Mouse (Mus musculus) brain, embryonic 14.5 days (tissue): ENCODE data around the gene Adgrf5. TPM values are rescaled to one million over a fixed set of nuclear protein-coding genes. Genes with fewer than 3 reads are reported as not detected.
"Not testable (repeated sequence)": the region's sequence is repeated elsewhere in the genome, so short reads cannot be mapped to it uniquely, and the experiment has no call there.

Experiments
- DNase-seq: peaks from one replicate; pipeline ENCODE4 v3.0.0-alpha.2; 2011; ENCODE audit warnings: low read depth
- CTCF ChIP-seq: fragments of 200-500 bp; IDR thresholded peaks from 2 replicates; pipeline ENCODE4 v1.5.1; 2012; ENCODE audit warnings: inconsistent platforms, mild to moderate bottlenecking, moderate library complexity, borderline replicate concordance; ENCODE audit not compliant: insufficient read depth, insufficient read length; ENCODE audit errors: extremely low read depth
- POLR2A ChIP-seq: fragments of 200-500 bp; IDR thresholded peaks from 2 replicates; pipeline ENCODE4 v1.6.1; 2012; ENCODE audit warnings: mild to moderate bottlenecking, inconsistent platforms, borderline replicate concordance; ENCODE audit not compliant: poor library complexity, insufficient read depth, insufficient read length, severe bottlenecking; ENCODE audit errors: extremely low read depth
- polyA plus RNA-seq: library from polyadenylated mRNA; depleted of rRNA; stranded (reverse); fragments of >200 nt; gene quantifications from 2 replicates; pipeline ENCODE4 v1.2.3, GENCODE M21; 2012; rRNA removed

Gene Adgrf5
- polyA plus RNA-seq, 1 experiment = 12.5 TPM

DNA sequence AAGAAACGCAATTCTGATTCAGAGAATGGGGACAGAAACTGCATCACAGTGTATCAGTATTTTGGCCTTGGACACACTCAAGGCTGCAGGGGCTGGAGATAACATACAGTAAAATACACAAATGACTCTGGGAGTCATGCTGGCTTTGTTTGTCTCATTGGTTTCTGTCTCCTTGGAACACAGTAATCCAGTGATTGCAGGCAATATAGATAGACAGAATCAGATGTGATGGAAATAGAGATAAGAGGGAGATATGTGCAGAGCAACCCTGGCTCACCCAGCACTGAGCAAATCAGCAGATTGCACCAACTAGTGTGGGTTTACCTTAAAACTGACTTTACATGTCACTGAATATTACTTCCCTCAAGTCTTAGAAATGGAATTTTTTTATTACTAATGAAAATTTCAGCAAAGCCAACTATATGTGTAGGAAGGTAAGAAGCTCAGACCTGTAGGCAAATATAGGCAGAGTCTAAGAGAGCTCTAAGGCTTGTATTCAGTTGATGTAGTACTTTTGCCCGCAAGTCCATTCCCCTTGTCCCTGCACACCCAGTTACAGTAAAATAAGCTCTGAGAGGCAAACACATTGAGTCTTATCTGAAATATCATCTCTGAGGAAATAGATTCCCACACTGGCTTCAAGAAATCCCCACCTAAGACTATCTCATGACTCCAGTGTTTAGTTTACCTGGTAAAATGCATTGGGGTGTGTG, 128.3 kb downstream of the Adgrf5 start:
- no peak for DNase-seq
- TF ChIP-seq POLR2A = no peak
- no peak for TF ChIP-seq CTCF

GRCm38 (mm10) chr17:43490371-43490770, 130.1 kb downstream of the Adgrf5 start:
- not testable (repeated sequence) for DNase-seq

DNA sequence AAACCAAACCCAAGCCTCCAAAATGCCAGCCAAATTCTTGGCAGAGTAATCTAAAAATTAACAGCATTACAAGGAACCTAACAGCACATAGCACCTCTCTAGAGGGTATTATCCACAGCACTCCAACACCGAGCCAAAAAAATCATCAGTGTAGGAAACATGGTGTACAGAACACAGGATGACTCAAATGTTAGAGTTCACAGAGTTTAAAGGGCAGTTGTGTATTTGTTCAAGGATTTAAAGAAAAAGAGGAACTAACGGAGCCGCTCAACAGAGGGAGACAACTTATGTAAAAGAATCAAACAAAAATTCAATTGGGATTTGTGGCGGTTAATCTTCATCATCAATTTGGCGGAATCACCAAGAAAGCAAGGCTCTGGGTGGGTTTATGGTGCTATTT, 135.3 kb downstream of the Adgrf5 start:
- DNase-seq = no peak
- TF ChIP-seq CTCF = no peak
- TF ChIP-seq POLR2A = no peak

DNA sequence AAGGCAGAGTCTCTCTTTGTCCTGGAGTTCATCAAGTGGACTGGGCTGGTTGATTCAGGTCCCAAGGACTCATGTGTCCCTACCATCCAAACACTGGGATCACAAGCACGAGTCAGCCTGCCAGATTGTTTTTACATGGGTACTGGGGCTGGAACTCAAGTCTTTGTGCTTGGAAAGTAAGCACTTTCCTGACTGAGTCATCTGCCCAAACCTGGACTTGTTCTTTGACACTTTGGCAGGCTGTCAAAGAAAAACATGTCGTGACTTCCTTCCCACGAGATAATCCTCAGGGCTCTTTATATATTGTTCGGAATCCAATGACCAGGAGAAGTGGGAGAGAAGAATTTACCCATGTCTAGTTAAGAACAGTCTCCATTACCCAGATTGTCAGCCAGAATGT, 137.3 kb downstream of the Adgrf5 start:
- DNase-seq = no peak
- TF ChIP-seq POLR2A (no peak), CTCF (no peak)

- no peak for DNase-seq
- TF ChIP-seq POLR2A = no peak
- TF ChIP-seq CTCF = no peak
These were observed 140.3 kb downstream of the Adgrf5 start for GRCm38 (mm10) chr17:43500513-43500912.

DNA sequence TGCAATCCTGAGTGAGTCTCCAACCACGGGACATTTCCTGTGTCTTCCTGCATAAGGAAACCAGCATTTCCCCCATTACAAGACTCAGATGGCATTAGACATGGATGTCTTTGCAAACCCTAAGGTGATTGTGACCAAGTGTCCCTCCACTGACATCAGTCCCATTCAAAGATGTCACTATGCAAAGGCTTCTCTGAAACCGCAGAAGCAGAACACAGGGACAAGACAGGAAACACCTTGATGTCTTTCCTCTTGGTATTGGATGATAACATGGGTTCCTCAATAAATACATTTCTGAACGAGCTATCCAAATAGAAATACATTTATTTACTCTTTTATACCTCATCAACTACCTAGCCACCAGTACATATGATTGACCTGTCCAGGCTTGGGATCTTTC, 141.0 kb downstream of the Adgrf5 start:
- TF ChIP-seq CTCF = no peak
- TF ChIP-seq POLR2A = no peak
- no peak for DNase-seq

- DNase-seq = no peak
- no peak for TF ChIP-seq POLR2A
These were observed 141.4 kb downstream of the Adgrf5 start for GRCm38 (mm10) chr17:43501631-43502030.

DNA sequence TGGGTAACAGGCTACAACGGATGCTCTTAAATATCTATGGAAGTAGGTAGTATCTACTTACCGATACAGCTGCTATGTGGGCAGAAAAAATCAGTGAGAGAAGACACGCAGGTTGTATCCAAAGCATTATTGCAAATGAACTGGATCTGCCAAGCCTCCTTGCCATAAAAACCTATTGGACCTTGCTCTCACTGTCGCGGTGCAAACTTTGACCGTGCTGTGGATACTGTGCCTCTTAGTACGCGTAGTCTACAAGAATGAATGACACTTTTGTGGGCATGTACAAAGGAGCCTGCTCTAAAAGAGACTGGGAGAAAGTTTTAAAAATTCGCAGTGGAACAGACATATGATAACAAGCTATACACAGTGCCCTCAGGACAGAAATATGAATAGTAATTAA, 142.3 kb downstream of the Adgrf5 start, which contains the start of gene Mep1a:
Mep1a (minus strand) TSS at position 221 of the 400 bp plus-strand sequence.
- DNase-seq = no peak
- TF ChIP-seq POLR2A (no peak), CTCF (no peak)

GRCm38 (mm10) chr17:43503861-43504593, 143.8 kb downstream of the Adgrf5 start:
- no peak for TF ChIP-seq CTCF
- no peak for TF ChIP-seq POLR2A
- DNase-seq = no peak

DNA sequence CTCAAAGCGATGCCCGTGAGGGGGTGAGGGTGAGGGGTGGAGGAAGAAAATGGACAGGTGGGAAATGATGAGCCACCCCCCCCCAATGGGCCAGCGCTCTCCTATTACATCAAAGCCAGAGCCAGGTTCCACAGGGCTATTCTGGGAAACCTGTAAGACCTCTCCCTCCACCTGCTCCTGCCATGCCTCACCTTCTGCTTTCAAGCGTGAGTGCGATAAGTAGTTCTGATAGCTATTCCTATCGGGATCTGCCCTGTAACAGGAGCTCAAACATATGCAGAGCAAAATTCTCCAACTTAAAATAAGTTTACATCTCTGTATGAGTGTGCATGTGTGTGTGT, 144.3 kb downstream of the Adgrf5 start:
- no peak for DNase-seq
- TF ChIP-seq POLR2A (no peak), CTCF (no peak)

Other genes with a start within 250 kb of the Adgrf5 start
- 0.04 TPM in 1 of 2 replicates, not detected in the other for gene Adgrf1, start 90.1 kb upstream of the Adgrf5 start, polyA plus RNA-seq
- gene Mep1a, start 142.4 kb downstream of the Adgrf5 start, polyA plus RNA-seq = 0.06 and 0.07 TPM in 2 replicates
- 0.53 and 0.82 TPM in 2 replicates for gene Ankrd66, start 183.2 kb downstream of the Adgrf5 start, polyA plus RNA-seq
- 6.4 and 16.5 TPM in 2 replicates for gene Pla2g7, start 207.6 kb downstream of the Adgrf5 start, polyA plus RNA-seq